Mouse (Mus musculus) neural tube, embryonic 12.5 days (tissue): Measurements from ENCODE around the gene Unc119b. TPM values are rescaled to one million over a fixed set of nuclear protein-coding genes. Genes with fewer than 3 reads are reported as not detected.

ENCODE experiments used
- polyA plus RNA-seq: library from polyadenylated mRNA; unstranded; fragments of >200 nt; fragmentation: Nextera tagmentation; extraction: Ambion mirVana; gene quantifications from 2 replicates; pipeline ENCODE4 v1.2.1, GENCODE M21; 2016

The Unc119b gene
- polyA plus RNA-seq, 1 experiment from 2014 or later: 61.2 TPM

Other genes with a start within 250 kb of the Unc119b start
- 1.3 and 2.5 TPM in 2 replicates for gene Oasl2, start 238.0 kb downstream of the Unc119b start, polyA plus RNA-seq
- gene Oasl1, start 211.7 kb downstream of the Unc119b start, polyA plus RNA-seq: 0.38 and 0.61 TPM in 2 replicates
- gene 2210016L21Rik, start 192.8 kb downstream of the Unc119b start, polyA plus RNA-seq: 66.7 and 70.0 TPM in 2 replicates
- 0.05 TPM in 1 of 2 replicates, not detected in the other for gene Hnf1a, start 163.9 kb downstream of the Unc119b start, polyA plus RNA-seq
- 43.5 and 46.7 TPM in 2 replicates for gene Sppl3, start 123.8 kb downstream of the Unc119b start, polyA plus RNA-seq
- 27.1 and 32.7 TPM in 2 replicates for gene Gm10401, start 36.7 kb downstream of the Unc119b start, polyA plus RNA-seq
- 45.1 and 47.9 TPM in 2 replicates for gene Acads, start 15.6 kb downstream of the Unc119b start, polyA plus RNA-seq
- gene Mlec, start 23.2 kb upstream of the Unc119b start, polyA plus RNA-seq: 57.7 and 64.4 TPM in 2 replicates
- 24.0 and 24.6 TPM in 2 replicates for gene Cabp1, start 59.4 kb upstream of the Unc119b start, polyA plus RNA-seq
- 110 and 113 TPM in 2 replicates for gene Pop5, start 100.9 kb upstream of the Unc119b start, polyA plus RNA-seq
- 230 TPM in 2 replicates for gene Rnf10, start 137.9 kb upstream of the Unc119b start, polyA plus RNA-seq
- gene Coq5, start 144.7 kb upstream of the Unc119b start, polyA plus RNA-seq: 54.1 and 55.6 TPM in 2 replicates
- gene Dynll1, start 166.0 kb upstream of the Unc119b start, polyA plus RNA-seq: 1,356 and 1,433 TPM in 2 replicates
- gene Srsf9, start 192.2 kb upstream of the Unc119b start, polyA plus RNA-seq: 314 and 343 TPM in 2 replicates
- 31.2 and 35.3 TPM in 2 replicates for gene Gatc, start 206.2 kb upstream of the Unc119b start, polyA plus RNA-seq
- gene Triap1, start 206.2 kb upstream of the Unc119b start, polyA plus RNA-seq: 52.2 and 54.8 TPM in 2 replicates
- gene Cox6a1, start 214.0 kb upstream of the Unc119b start, polyA plus RNA-seq: 884 and 947 TPM in 2 replicates